Mouse (Mus musculus): Measurements from ENCODE around the gene BC028528.
A peak's percentile ranks its signal among the peaks of the same experiment; 100 is the strongest.
"Not testable (repeated sequence)": the region's sequence is repeated elsewhere in the genome, so short reads cannot be mapped to it uniquely, and the experiment has no call there.

BC028528 gene

DNA sequence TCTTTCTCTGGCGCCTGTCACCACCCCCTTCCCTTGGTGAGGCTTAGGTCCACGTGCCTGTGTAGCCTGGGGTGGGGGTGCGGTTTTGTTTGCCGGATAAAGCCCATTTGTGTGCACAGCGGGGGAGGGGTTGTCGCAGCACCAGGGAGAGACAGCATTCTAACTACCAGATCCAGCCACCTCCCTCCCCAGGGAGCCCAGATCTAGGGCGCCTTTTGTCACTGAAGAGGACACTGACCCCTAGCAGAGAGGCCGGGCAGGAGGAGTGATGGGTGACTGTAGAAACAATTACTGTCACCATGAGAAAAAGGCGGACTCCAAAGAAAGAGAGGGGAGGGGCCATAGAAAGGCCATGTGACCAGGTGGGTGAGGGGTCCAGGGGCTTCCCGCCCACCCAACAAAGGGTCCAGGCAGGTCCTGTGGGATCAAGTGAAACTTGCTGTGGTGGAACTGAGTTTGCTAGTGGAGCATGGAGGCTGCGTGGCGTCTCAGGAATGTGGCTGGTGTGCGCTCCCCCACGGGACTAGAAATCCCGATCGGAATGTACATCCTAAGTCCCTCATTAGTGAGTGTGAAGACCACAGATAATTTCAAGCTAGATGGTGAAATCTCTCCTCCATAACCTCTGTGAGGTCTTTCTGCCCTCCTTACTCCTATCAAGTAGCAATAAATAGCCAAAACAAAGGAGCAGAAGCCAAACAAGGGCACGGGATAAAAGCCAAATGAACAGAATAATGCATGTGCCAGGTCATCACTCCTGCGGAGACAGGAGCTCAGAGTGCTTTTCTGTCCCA lies 13.5 kb upstream of the BC028528 start:
- DNase-seq (ENCODE audit: low spot score) = no peak

DNA sequence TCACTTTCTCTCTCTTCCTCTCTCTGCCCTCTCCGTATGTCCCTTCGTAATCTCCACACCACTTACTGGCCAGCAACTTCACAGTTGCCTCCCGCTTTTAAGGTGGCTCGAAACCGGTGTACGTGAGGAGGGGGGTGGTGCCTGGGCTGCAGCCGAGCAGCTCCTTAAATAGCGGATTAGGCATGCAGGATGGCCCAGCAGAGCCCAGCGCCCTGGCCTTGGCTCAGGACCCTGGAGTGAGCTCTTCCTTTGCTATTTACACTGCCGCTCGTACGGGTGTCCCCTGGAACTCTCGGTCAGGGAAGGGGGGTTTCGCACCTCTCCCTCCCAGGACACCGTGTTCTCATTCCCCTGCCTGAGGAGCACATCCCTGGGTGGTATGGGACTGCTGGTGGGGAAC lies 12.8 kb upstream of the BC028528 start, which contains the start of gene Car14:
Car14 (minus strand) TSS at position 124 of the 400 bp plus-strand sequence.
- DNase-seq (ENCODE audit: low spot score) = no peak

DNA sequence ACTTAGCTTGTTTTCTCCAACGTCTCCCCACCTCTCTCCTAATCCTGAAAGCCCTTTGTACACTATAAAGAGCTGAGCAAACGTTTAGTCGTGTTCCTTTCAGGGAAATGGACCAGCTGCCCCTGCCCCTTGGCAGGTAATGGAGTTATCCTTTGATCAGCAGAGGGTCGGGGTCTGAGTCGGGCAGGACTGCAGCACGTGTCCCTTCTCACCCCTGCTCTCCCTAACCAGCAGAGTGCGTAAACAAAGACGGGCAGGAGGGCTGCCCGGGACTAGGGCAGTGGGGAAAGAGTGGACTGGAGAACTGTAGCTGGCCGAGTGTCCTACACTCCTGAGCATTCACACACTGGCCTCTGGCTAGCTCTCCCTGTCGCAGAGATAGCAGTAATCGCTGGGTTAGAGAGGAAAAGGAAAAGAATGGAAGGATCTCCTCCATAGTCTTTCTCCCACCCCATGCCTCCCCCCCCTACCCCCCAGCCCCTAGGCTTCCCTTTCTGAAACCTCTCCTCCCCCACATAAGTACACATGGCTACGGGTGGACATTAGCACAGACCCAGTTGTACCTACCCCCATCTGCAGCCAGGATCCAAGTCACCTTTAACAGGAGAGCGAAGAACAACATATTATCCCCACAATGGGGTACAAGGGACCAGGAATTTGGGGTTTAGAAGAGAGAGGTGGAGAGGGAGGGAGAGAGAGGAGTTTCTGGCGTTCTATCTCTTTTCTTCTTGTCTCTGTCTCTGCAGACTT lies 12.1 kb upstream of the BC028528 start:
- no peak for DNase-seq (ENCODE audit: low spot score)

DNA sequence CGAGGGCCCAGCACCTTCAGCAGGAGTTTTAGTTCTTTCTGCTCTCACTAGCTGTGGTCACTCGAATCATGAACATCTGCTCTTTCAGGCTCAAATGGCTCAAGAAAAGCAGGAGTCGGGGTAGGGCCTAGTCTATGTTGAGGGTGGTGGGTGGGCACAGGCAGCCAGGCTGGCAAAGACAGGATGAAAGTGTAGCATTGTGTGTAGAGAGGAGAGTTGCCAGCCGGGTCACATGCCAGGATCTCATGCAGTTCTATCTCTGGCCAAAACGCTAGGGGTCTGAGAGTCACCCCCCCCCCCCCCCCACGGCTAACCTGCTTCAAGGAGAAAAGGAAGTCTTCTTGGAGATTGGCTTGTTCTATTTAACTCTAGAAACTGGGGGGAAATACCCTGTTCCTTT lies 10.8 kb upstream of the BC028528 start:
- no peak for DNase-seq (ENCODE audit: low spot score)

DNA sequence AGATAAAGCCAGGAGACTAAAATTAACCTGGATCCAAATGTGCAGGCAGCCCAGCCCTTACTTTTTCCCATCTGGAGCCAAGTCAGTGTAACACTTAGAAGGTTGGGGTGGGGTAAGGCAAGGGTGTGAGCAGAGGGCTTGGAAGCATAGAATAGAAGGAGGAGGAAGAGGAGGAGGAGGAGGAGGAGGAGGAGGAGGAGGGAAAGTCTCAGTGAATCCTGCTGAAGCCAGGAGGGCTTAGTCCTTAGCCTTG lies 10.5 kb upstream of the BC028528 start:
- DNase-seq (ENCODE audit: low spot score) = no peak

DNA sequence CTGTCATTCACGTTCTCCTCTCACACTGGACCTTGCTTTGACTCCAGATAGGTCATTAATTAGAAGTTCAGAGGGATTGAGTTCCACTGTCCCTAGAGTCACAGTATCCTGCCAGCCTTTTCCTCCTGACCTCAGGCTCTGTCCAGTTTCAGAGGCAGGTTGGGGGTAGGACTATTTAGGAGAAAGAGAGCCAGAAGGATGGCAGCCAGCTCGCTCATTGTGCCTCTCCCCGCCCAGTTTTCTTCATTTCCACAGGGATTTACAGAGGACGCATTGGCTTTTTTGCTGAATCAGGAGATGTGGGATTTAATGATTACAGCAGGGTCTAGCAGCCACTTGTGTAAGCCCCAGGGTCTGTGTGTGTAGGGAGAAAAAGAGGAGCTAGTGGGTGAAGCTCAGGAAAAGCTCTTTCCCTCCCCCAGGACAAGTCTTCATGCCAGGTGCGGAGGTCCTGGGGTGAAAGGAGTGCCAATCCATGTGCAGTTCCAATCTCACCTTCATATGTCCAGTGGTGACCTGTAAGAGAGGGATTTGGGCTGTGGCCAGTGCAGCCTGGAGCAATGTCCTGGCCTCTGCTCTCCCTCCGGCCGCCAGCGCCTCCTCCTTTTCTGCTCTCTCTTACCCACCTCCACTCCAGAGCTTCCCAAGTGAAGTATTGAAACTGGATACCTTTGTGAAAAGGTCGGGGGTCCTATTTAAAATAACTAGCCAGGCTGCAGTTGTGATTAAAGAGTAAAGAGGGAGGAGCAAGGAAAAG lies 10.0 kb upstream of the BC028528 start:
- no peak for DNase-seq (ENCODE audit: low spot score)

DNA sequence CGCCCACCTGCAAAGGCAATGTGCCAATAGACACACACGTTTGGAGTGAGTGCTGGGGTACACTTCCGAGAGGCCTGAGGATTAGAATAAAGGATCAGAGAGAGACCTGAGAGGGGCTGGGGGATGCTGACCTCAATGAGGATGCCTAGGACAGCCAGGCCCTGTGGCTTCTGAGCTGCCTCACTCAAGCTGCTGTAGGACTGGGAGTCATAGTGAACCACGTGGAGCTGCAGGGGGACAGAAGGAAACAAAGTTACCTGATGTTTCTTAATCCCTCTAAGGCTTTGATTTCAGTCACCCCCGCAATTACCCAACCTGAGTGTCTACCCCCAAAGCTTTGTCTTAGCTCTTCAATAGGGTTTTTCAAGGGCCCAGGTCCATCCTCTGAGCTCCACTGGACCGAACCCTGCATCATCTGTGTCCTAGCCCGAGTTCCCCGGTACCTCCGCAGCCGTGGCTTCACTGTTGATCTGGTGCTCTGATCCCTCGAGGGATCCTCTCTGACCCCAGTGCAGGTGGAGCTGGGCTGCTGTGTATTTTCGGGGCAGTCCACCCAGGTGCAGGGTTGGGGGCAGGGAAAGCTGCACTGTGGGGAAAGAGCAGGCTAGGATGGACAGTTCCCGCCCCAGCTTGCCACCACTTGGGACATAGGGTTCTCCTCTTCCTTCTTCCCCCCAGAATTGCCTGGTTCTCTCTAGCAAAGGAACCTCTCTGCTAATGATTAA lies 8.2 kb upstream of the BC028528 start:
- no peak for DNase-seq (ENCODE audit: low spot score)

DNA sequence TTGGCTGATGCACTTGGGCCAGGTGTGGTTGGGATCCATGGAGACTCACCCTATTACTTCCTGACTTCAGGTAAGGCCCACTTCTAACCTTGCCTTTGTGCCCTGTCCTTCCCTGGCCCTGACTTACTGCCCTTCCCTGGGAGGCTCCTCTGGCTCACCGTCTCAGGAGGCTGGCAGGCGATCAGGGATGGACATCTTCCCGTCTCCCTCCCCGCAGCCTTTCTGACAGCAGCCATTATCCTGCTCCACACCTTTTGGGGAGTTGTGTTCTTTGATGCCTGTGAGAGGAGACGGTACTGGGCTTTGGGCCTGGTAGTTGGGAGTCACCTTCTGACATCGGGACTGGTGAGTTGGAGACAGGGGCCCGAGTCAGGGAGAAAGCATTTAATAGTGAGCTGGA lies 3.7 kb upstream of the BC028528 start:
- not testable (repeated sequence) for DNase-seq (ENCODE audit: low spot score)

DNA sequence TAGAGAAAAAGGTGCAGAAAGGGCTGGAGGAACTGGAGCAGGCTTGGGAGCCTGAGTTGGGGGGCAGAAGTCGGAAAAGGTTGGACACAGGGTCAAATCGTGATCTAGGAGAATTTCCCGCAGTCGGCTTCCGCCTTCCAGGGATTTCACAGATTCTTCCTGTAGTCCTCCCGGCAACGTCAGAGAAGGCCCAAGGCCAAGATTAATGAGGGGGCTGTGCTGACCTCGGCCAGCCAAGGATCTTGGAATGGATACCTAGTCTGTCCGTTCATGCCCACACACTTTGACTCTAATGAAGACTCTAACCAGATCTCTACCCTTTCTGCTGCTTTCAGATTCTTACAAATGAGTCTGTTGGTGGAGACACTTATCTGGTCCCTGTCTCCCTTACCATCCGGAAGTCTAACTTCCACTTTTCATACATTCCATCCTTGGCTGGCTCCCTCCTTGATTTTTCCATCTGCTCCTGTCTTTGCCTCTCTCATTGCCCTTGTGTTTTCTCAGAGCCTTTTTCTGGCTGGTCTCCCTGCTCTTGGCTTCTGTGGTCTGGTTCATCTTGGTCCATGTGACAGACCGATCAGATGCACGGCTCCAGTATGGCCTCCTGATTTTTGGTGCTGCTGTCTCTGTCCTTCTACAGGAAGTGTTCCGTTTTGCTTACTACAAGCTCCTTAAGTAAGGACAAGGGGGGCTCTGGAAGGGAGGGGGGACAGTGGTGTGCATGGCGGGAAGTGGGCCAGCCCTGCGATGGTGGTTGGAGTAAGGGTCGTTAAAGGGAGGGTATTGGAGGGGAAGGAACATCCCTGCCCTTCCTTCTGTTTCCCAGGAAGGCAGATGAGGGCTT lies 2.7 kb upstream of the BC028528 start:
- no peak for DNase-seq (ENCODE audit: low spot score)

DNA sequence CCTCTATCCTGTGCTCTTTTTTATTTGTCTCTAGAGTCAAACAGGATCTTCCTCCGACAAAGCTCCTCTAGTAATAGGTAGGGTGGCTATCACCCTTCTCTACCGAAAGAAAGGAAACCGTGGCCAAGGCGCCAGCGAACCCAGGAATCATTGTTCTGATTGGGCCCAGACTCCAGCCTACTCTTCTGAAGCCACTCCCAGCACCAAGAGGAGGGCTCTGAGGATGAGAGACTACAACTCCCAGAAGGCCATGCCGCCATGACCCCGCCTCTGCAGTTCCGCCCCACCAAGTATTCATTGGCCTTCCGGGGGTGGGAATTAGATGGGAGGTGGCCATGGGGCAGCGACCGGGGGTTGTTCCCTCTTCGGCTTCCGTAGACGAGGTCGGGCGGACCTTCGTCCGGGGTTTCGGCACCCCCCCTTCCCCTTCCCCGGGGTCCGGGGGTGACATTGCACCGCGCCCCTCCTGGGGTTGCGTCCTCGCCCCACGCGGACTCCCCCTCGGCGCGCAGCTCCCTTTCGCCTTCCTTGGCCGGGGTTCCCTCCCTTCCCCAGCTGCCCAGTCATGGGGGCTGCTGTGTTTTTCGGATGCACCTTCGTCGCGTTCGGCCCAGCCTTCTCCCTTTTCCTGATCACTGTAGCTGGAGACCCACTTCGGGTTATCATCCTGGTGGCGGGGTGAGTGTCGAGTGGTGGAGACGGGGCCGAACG lies 2.0 kb upstream of the BC028528 start, which contains the start of gene Aph1a:
Aph1a (plus strand) TSS at position 364 of the 711 bp plus-strand sequence.
- DNase-seq (ENCODE audit: low spot score) = peak; percentile 86

DNA sequence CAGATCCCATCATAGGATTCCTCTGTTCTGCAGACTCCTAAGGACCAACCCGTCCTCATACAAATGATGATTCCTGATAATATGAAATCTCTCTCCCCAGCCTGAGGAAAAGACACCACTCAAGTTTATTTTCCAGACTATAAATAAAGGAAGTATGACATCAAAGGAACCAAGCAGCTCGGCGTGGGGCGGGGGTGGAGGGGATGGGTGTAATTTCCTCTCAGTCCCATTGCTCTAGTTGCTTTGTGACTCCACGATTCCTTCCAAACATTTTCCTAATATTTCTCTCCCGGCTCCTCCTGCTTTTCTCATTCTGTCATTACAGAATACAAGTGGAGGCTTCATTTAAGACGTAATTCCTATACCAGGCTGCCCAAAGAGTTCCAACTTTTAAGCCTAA lies 1.3 kb upstream of the BC028528 start:
- DNase-seq (ENCODE audit: low spot score) = no peak

DNA sequence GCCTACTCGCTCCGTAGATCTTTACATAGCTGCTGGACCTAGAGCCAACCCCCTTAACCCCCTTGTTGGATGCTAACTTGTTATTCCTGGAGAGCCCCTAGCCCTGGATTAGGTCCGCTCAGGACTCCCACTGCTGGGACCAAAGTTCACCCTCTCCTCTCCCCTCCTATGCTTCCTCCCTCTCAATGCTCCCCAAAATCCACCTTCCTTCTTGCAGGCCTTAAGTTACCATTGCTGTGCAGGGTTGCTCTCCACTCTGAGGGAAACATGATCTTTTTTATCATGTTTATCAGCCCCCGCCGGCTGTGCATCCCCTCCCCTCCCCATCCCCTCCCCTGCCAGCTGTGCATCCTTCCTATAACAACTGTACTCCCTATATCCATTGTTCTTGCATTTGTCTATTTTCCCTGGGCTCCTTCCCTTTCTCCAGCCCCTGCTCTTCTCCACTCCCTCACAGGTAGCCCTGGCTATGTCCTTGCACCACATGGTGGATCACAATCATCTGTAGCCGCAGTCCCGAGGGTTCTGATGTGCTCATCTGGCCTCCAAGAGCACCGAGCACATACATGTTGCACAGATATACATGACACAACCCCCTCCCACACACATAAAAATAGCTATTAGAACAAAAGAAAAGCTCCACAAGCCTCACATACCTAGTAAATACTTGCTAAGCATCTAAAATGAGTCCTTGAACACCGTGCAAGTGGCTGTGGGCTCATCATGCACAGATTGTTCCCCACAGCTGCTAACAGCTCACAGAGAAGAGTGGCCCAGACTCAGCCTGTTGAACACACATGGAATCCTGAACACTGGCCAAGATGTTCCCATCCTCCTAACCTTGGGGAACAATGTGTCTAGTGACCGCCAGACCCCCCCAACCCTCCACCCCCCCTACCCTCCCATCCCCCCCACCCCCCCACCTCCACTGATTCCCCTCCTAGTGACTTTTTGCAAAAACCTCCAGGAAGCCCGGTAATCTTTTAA lies 554 bp upstream of the BC028528 start:
- no peak for DNase-seq (ENCODE audit: low spot score)

DNA sequence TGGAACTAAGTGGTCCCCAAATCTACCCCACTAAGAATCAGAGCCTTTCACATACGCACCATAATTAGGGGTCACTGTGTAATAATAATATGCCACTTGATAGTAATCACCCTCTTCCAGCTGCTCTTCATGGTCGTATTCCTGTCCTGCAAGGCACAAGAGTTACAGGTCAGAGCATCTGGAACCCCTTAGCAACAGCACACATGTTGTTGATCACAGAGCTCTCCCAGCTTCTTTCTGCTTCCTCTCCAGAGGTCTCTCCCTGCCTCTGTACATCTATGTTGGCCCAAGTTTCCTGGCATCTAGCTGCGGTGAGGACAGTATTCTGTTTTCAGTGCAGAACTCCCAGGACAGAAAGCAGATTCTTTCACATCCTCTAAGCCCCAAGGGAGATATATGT lies 2.1 kb downstream of the BC028528 start:
- no peak for DNase-seq (ENCODE audit: low spot score)

DNA sequence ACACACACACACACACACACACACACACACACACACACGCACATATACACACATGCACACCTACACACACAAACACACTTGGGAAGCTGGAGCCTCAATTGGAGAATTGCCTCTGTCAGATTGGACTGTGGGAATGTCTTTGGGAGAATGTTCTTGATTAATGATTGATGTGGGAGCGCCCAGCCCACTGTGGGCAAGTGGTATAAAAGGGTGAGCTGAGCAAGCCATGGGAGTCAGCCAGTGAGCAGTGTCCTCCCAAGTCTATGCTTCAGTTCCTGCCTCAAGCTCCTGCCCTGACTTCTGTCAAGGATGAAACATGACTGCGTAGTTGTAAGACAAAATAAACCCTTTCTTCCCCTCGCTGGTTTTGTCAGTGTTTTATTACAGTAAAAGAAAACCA lies 4.2 kb downstream of the BC028528 start:
- DNase-seq (ENCODE audit: low spot score) = no peak

DNA sequence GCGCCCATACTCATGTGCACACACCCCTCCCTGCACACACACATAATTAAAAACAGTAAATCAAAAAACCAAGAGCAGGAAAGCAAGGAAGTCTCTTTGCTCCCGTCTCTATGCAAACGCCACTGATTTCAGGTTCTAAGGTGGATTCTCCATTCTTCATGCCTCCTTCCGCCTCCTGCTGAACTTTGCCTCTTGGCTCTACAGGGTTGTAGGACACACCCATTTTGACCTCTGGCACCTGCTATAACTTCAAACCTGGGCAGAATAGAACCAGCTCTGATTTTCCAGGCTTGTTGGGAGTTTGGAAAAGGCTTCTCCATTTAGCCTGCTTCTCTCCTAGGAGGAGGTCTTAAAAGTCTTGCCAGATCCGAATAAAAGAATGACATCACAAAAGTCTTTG lies 7.4 kb downstream of the BC028528 start:
- no peak for DNase-seq (ENCODE audit: low spot score)

DNA sequence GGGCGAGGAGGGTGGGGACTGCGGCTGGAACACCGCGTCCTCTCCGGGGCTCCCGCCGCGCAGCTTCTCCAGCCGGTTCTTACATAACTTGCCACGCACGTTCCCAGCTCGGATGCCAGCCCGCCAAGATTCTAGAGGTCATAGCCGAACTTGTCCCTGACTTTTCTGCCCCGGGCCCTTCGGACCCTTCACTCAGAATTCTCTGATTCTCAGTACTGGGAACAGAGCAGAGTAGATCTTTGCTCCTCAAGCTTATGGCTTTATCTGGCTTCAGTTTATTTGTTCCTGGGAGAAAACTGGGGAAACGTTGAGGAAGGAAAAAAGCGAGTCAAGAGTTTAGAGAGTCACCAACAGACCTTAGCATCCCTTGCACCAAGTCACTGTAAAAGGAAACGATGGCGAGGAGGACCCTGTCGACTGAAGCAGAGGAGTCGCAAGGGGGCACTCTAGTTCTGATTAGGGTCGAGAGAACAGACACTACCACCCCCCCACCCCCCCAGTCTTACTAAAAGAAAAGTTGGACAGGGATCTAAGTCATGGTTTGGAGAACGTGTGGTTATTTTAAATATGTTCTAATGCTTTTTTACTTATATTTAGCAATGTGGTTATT lies 8.9 kb downstream of the BC028528 start:
- no peak for DNase-seq (ENCODE audit: low spot score)

DNA sequence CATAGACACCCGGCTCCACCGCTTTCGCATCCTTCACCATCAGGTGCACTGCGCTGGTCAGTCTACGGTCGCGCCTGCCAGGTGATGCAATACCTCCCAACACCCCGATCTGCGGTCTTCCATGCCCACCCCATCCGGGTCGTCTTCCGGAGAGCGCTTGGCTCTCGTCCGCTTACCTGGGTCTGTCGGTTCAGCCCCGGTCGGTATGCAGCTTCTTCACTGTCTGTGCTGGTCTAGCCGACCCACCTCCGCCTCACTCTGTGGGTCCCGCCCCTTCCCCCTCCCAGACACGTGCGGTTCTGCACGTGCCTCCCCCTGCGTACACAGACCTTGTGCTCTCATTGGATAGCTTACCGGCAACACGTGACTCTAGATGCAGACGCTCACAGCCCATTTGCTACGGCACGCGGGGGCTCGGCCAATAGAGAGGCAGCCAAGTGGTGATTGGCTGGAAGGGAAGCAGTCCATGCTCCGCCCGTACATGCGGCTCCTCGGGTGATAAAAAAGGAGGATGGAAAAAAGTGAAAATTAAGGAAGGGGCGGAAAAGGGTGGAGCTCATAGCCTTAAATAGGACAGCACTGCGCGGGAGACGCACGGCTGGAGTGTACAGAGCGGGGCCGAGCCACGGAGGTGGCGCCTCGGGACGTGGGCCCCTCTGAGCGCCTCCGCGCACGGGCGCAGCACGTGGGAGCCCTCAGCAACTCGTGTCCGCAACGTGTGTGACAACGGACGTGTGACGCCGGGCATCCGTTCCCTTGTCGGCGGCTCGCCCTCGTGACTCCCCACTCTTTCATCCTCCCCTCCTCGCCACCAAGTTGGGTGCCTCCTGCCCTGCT lies 9.6 kb downstream of the BC028528 start, which contains the start of gene Ciart:
Ciart (minus strand) TSS at position 273 of the 837 bp plus-strand sequence.
- DNase-seq (ENCODE audit: low spot score) = peak; percentile 77

DNA sequence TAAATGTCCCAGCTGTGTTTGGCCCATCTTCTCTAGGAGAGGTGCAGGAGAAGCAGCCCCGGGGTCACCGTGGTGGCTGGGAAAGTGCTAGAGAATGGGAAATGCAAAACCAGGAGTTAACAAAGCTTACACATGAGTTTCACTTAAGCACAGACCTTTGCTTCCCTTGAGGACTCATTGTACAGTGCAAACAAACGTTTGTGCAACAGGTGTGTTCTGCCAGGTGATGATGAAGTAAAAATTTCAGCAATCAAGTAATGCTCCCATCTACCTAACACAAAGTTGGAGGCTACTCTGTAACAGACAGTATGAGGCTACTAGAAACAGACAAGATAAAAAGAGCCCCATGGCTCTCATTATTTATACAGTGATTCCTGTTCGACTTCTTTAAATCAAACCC lies 12.7 kb downstream of the BC028528 start:
- DNase-seq (ENCODE audit: low spot score) = no peak

Data from urinary bladder, postnatal 10 days (tissue).